Mouse (Mus musculus) midbrain, embryonic 16.5 days (tissue): ENCODE measurements around the gene Ctnna3. TPM values are rescaled to one million over a fixed set of nuclear protein-coding genes. Genes with fewer than 3 reads are reported as not detected.

Source experiments
- ATAC-seq: fragments of 200-750 bp; cut with Nextera tagmentation; 2 replicates; pipeline ENCODE4 v1.8.0; 2017; ENCODE audit warnings: moderate TSS enrichment
- H3K27ac ChIP-seq: fragments of 300-500 bp; sonication (generic); 2 replicates; pipeline ENCODE4 v1.5.1; 2014; ENCODE audit warnings: mild to moderate bottlenecking, low read length, mixed read lengths
- H3K27me3 ChIP-seq: fragments of 300-500 bp; sonication (generic); 2 replicates; pipeline ENCODE4 v1.6.1; 2014; ENCODE audit warnings: low read depth, low read length, mixed read lengths; ENCODE audit not compliant: control insufficient read depth, insufficient read depth
- H3K36me3 ChIP-seq: fragments of 300-500 bp; sonication (generic); 2 replicates; pipeline ENCODE4 v1.6.1; 2014; ENCODE audit warnings: mild to moderate bottlenecking, low read length, moderate library complexity, mixed read lengths; ENCODE audit not compliant: control insufficient read depth, insufficient read depth
- H3K4me1 ChIP-seq: fragments of 300-500 bp; sonication (generic); 2 replicates; pipeline ENCODE4 v1.6.1; 2014; ENCODE audit warnings: mild to moderate bottlenecking, low read length, mixed read lengths; ENCODE audit not compliant: control insufficient read depth, insufficient read depth
- H3K4me2 ChIP-seq: fragments of 300-500 bp; sonication (generic); 2 replicates; pipeline ENCODE4 v1.6.1; 2014; ENCODE audit warnings: mild to moderate bottlenecking, low read length, mixed read lengths
- H3K4me3 ChIP-seq: fragments of 300-500 bp; sonication (generic); 2 replicates; pipeline ENCODE4 v1.5.1; 2014; ENCODE audit warnings: low read depth, mild to moderate bottlenecking, low read length, moderate library complexity, mixed read lengths
- H3K9ac ChIP-seq: fragments of 300-500 bp; sonication (generic); 2 replicates; pipeline ENCODE4 v1.6.1; 2014; ENCODE audit warnings: low read depth, low read length, mixed read lengths
- H3K9me3 ChIP-seq: fragments of 300-500 bp; sonication (generic); replicated peaks from 2 replicates; pipeline ENCODE4 v1.6.1; 2014; ENCODE audit warnings: mild to moderate bottlenecking, low read length, mixed read lengths; ENCODE audit not compliant: control insufficient read depth, poor library complexity, severe bottlenecking
- WGBS: fragments of 180-500 bp; shearing (Covaris S2); extraction: QIAGEN DNeasy Blood & Tissue Kit; methylation state at CpG from one replicate; pipeline ENCODE4 v1.1.7; 2014; 5-methylcytosine and 5-hydroxymethylcytosine counted together
- polyA plus RNA-seq: library from polyadenylated mRNA; unstranded; fragments of >200 nt; fragmentation: Nextera tagmentation; extraction: Ambion mirVana; gene quantifications from 2 replicates; pipeline ENCODE4 v1.2.1, GENCODE M21; 2015

Ctnna3 gene
- polyA plus RNA-seq, 1 experiment from 2014 or later: 0.98 TPM

DNA sequence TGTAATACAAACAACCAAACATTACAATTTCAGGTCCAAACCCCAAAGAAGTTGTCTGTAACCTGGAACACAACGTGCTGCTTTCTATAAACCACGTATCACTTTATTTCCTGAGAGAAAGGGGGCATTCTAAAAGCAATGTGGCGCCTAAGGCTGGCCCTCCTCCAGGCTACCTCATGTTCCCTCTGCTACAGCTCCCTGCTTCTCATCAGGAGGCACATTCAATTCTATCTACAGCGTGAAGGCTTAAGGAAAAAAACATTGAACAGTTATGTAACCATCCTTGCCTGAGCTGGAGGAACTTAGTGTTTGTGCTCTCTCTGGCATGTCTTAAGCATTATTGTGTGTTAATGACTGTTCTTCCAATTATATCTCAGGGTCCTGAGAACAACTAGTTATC, 517.4 kb downstream of the Ctnna3 start:
- WGBS: 70% methylated on average over 4 of the region's 4 CpGs
- H3K9ac ChIP-seq: no peak overlapping the region
- no peaks in the 10 kb centered on the region for H3K4me1 ChIP-seq
- no peaks in the 10 kb centered on the region for H3K36me3 ChIP-seq
- no peak overlapping the region for H3K4me3 ChIP-seq
- H3K27me3 ChIP-seq: no peaks in the 10 kb centered on the region
- ATAC-seq: no peak
- H3K4me2 ChIP-seq: no peak overlapping the region
- H3K27ac ChIP-seq: no peak overlapping the region
- no peaks in the 10 kb centered on the region for H3K9me3 ChIP-seq

DNA sequence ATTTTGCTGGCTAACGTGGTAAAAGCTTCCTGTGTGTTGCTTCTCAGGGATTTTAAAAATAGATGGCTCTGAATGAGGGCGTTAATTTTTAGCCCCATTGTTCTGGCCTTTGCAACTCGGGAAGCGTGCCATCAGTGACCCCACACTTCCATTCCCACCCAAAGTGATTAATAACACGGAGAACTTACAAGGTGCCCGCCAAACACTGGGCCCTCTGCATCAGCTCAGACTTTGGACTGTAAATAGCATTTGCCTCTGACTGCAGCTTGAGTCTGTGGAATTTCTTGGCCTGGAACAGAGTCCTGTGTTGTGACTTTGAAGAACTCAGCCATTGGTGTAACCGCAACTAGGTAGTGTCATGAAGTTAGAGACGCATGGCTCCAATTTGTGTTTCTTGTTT, 521.0 kb downstream of the Ctnna3 start:
- Histone ChIP-seq H3K27me3 (no peaks in the 10 kb centered on the region), H3K4me2 (no peak overlapping the region), H3K9me3 (no peaks in the 10 kb centered on the region), H3K36me3 (no peaks in the 10 kb centered on the region), H3K4me1 (peaks cover 3% of the 10 kb centered on the region; the same call in 1 of the 2 replicates), H3K9ac (no peak overlapping the region), H3K4me3 (no peak overlapping the region), H3K27ac (no peak overlapping the region)
- 74% methylated on average over 8 of the region's 8 CpGs for WGBS
- no peak for ATAC-seq

DNA sequence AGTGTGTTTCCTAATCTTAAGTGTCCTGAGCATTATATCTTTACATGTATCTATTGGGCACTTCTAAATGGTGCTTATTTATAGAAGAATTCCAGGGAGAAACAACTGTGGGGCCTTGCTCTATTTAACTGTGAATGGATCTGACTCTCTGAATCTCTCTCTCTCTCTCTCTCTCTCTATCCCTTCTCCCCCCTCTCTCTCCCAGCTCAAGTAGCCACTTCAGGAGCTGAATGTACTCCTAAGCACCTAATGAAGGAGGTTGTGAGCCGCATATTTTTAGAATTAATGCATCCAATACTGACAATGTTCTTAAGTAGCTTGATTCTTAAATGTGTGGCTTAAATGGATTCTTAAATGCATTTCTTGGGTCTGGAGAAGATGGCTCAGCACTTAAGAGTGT, 521.6 kb downstream of the Ctnna3 start:
- Histone ChIP-seq H3K27me3 (no peaks in the 10 kb centered on the region), H3K9me3 (no peaks in the 10 kb centered on the region), H3K36me3 (no peaks in the 10 kb centered on the region), H3K4me2 (no peak overlapping the region), H3K4me3 (no peak overlapping the region), H3K9ac (no peak overlapping the region), H3K4me1 (peaks cover 3% of the 10 kb centered on the region; the same call in 1 of the 2 replicates), H3K27ac (no peak overlapping the region)
- no peak for ATAC-seq
- WGBS: 81% methylated on average over 1 of the region's 1 CpGs

- no peak overlapping the region for H3K27ac ChIP-seq
- H3K36me3 ChIP-seq: no peaks in the 10 kb centered on the region
- no peaks in the 10 kb centered on the region for H3K9me3 ChIP-seq
- H3K4me2 ChIP-seq: no peak overlapping the region
- 20% methylated on average over 6 of the region's 7 CpGs for WGBS
- peaks cover 3% of the 10 kb centered on the region; the same call in 1 of the 2 replicates for H3K4me1 ChIP-seq
- no peak overlapping the region for H3K9ac ChIP-seq
- no peak for ATAC-seq
- H3K4me3 ChIP-seq: no peak overlapping the region
- no peaks in the 10 kb centered on the region for H3K27me3 ChIP-seq
Measured at GRCm38 (mm10) chr10:63954308-63954930, 524.5 kb downstream of the Ctnna3 start.

- ATAC-seq: no peak
- H3K4me1 ChIP-seq: no peaks in the 10 kb centered on the region
- H3K9me3 ChIP-seq: no peaks in the 10 kb centered on the region
- no peaks in the 10 kb centered on the region for H3K36me3 ChIP-seq
- no peak overlapping the region for H3K9ac ChIP-seq
- H3K27ac ChIP-seq: no peak overlapping the region
- no peak overlapping the region for H3K4me2 ChIP-seq
- H3K4me3 ChIP-seq: no peak overlapping the region
- WGBS: 90% methylated on average over 2 of the region's 2 CpGs
- H3K27me3 ChIP-seq: no peaks in the 10 kb centered on the region
Measured at GRCm38 (mm10) chr10:63972300-63972699, 542.4 kb downstream of the Ctnna3 start.

GRCm38 (mm10) chr10:63978101-63978500, 548.2 kb downstream of the Ctnna3 start:
- ATAC-seq: peak; percentile 47
- Histone ChIP-seq H3K27ac (peak overlapping the region; percentile 19), H3K36me3 (no peaks in the 10 kb centered on the region), H3K4me3 (peak overlapping the region; percentile 17), H3K4me1 (peaks cover 11% of the 10 kb centered on the region), H3K9ac (no peak overlapping the region), H3K27me3 (no peaks in the 10 kb centered on the region), H3K4me2 (peak overlapping the region; percentile 42), H3K9me3 (no peaks in the 10 kb centered on the region)
- 9% methylated on average over 11 of the region's 11 CpGs for WGBS

DNA sequence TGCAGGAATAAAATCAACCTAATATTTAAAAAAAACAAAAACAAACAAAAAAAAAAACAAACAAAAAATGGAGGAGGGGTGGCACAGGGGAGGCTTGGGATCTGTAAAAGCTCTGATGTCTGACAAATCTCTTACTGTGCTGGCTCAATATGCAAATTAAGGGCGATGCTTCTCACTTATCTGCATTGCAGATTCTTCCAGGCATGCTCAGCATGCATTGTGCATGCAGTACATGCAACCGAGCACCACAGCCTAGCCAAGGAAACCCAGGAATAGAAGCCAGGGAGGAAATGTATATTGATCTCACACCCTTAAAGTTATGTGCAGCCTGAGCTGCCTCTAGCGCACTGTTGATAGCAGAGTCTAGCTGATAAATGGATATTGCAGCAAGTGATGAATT, 548.6 kb downstream of the Ctnna3 start:
- H3K4me3 ChIP-seq: no peak overlapping the region
- no peaks in the 10 kb centered on the region for H3K9me3 ChIP-seq
- H3K9ac ChIP-seq: no peak overlapping the region

DNA sequence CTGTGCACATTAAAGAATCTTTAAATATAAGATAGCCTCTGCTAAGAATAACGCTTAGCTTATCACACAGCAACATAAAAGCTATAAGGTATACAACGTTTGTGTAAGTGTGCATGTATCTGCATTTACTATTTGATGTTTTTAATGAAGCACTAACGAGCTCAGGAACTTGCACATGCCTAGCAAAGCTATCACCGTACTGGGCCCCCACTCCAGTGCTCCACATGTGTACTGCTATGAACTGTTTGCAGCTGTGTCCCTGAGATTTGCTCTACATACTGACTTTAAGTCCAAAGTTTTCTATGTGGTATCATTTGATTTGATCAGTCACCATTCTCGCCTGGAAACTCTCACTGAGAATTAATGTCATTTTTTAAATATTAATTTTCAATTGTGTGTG, 549.1 kb downstream of the Ctnna3 start:
- H3K9me3 ChIP-seq: no peaks in the 10 kb centered on the region
- no peaks in the 10 kb centered on the region for H3K36me3 ChIP-seq
- no peak overlapping the region for H3K9ac ChIP-seq
- peak; percentile 44; the same call in 1 of the 2 replicates for ATAC-seq
- peak overlapping the region; percentile 10; the same call in 1 of the 2 replicates for H3K27ac ChIP-seq
- peak overlapping the region; percentile 42 for H3K4me2 ChIP-seq
- H3K4me3 ChIP-seq: no peak overlapping the region
- peaks cover 11% of the 10 kb centered on the region for H3K4me1 ChIP-seq
- no peaks in the 10 kb centered on the region for H3K27me3 ChIP-seq
- 66% methylated on average over 5 of the region's 5 CpGs for WGBS

More for the DNA sequence above, 548.6 kb downstream of the Ctnna3 start:
- Histone ChIP-seq H3K27ac (peak overlapping the region; percentile 10), H3K4me1 (peaks cover 11% of the 10 kb centered on the region), H3K27me3 (no peaks in the 10 kb centered on the region), H3K36me3 (no peaks in the 10 kb centered on the region), H3K4me2 (peak overlapping the region; percentile 42)
- WGBS: 15% methylated on average over 3 of the region's 3 CpGs
- peak; percentile 90 for ATAC-seq

DNA sequence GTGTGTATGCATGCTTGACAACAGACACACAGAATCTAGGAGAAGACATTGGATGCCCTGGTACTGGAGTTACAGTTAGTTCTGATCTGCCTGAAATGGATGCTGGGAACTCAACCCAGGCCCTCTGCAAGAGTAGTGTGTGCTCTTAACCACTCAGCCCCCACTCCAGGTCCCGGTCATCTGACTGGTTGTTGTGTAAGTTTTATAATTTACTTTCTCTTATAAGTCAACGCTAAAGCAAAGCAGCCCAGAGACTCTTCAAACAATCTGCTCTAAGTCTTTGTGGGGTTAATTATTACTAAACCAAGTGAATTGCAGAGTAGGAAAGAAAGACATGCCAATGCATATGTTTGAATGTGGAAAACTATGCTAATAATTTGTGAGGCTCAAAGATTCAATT, 549.5 kb downstream of the Ctnna3 start:
- Histone ChIP-seq H3K36me3 (no peaks in the 10 kb centered on the region), H3K4me2 (no peak overlapping the region), H3K9me3 (no peaks in the 10 kb centered on the region), H3K27me3 (no peaks in the 10 kb centered on the region), H3K9ac (no peak overlapping the region), H3K4me1 (peaks cover 11% of the 10 kb centered on the region), H3K4me3 (no peak overlapping the region), H3K27ac (no peak overlapping the region)
- WGBS: 88% methylated on average over 2 of the region's 2 CpGs
- ATAC-seq: no peak
